Mouse (Mus musculus): Measurements from ENCODE around the gene Gm20547.
A peak's percentile ranks its signal among the peaks of the same experiment; 100 is the strongest.

The Gm20547 gene

DNA sequence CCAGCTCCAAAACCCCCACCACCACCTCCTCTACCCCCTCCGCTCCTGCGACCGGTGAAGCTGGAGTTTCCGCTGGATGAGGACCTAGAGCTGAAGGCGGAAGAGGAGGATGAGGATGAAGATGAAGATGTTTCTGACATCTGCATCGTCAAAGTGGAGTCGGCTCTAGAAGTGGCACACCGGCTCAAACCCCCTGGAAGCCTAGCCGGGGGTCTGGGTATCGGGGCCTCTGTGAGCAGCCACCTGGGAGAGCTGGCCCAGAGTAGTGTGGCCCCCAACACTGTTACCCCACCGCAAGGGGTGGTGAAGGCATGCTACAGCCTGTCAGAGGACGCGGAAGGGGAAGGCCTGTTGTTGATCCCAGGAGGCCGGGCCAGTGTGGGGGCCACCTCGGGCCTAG, 13.9 kb upstream of the Gm20547 start:
- peak; percentile 64 for DNase-seq

DNA sequence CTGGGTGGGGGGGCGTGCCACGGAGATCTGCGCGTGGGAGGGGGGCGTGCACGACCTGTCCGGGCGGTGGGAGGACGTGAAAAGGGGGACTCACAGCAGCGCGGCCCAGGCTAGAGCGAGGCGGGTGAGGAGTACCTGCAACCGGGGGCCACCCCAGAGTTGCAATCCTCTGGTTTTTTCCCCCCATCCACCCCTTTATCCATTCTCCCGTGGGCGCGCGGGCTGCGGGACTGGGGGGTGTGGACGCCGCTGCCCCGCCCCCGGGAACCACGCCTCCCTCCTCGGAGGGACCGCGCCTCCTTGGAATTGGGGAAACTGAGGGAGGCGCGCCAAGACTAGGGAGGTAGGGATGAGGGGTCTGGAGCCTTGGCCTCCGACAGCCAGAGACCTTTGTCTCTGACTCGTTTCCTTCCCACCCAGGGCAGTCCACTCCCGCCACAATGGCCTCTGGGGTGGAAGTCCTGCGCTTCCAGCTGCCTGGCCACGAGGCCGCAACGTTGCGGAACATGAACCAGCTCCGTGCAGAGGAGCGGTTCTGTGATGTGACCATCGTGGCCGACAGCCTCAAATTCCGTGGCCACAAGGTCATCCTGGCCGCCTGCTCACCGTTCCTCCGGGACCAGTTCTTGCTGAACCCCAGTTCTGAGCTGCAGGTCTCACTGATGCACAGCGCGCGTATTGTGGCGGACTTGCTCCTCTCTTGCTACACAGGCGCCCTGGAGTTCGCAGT, 13.1 kb upstream of the Gm20547 start:
- DNase-seq, result peak; percentile 80

DNA sequence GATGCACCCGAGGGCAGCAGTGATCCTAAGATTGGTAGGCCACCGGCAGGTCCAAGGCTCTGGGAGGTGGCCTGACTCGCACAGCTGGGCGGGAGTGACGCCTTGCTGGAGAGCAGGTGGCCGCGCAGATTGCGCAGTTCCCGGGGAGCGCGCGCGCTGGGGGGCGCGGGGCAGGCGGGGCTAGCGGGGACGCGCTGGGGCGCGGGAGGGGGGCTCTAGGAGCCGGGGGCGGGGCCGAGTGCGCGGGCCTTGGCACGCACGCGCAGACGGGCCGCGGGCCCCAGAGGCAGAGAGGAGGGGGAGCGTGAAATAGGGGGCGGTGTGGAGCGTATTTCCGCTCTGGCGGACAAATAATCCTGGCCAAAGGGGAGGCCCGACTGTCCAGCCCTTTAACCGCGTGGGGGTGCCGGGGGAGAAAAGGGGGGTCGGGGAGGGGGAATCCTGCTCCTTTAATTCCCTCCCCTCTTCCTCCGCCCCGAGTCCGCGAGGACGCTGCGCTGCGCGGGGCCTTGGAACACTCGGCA, 12.3 kb upstream of the Gm20547 start:
- DNase-seq, result peak; percentile 93

DNA sequence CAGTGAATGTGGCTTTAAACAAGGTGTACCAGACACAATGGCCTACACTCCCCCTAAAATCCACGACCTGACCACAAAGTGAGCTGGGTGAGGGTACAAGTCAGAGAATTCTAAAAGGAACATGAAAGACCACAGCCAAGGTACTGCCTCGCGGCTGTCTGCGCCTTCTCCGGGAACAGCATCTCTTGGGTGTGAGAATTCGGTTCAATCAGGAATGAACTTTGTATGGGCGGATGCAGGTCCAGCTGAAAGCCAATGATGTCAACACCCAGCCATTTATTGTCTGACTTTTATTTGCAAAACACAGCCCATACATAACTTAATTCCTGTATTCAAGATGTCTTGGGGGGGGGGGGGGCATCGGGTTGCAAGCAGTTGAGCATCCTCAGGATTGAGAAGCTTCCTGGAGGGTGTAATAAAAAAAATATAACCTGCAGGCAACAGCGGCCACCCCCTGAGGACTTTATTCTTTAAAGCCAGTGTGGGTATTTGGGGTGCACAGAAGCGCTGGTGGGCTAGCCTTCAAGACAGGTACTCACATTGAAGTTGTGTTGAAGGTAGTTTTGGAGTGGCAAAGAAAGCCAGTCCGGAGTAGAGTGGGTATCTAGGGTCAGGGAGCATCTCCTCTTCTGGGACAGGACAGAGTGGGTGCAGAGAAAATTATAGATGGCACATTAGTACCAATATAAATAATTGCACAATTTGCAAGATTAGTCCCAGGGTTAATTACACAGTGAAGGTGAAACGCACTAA, 11.4 kb upstream of the Gm20547 start:
- DNase-seq, result no peak

DNA sequence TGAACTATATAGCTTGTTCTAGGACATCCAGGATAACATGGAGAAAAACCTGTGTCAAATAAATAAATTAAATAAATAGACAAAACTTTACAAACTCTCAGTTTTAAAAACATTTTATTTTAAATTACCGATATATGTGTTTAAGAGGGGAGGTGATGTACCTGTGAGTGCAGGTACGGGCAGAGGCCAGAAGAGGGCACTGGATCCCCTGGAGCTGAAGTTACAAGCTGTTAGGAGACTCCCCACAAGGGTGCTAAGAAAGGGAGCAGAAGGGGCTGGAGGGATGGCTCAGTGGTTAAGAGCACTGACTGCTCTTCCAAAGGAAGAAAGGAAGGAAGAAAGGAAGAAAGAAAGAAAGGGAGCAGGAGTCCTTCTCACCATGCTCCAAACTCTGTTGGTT, 9.5 kb upstream of the Gm20547 start:
- no peak for DNase-seq

DNA sequence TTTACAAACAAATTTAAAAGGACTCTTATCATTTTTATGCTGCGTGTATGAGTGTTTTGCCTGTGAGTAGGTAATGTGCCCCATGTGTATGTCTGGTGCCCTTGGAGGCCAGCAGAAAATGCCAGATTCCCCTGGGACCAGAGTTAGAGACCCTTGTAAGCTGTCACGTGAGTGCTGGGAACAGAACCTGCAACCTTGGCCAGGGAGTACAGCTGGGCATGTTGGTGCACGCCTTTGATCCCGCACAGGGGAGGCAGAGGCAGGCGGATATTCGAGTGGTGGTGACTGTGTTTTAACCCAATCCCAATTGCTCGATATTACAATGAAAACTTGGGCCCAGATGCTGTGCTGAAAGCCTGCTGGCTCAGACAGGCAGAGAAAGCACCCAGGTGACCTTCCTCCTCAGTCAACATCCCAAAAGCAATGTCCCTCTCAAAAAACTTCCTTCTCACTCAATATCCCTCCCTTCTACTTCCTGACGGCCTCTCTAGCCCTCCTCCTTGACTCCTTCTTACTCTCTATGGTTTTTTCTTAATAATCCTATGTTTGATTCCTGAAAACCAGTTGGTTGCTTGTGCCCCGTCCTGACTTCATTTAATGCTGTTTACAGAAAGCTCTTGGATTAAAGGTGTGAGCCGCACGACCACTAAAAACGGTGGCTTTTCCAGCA, 8.4 kb upstream of the Gm20547 start:
- no peak for DNase-seq

DNA sequence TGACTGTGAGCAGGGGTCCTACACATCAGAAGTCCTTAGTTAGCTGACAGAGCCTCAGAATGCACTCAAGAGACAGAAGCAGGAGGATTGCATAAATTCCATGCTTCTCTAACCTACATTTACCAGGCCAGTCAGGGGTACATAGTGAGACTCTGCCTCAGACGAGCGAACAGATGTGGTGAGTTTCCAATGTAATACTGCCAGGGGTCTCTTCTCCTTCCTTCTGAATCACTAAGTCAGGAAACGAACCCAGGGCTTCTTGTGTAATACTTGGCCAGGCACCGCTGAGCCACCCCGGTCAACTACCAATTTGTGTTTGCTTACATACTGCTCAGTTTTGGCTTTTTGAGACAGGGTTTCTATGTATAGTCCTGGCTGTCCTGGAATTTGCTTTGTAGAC, 6.1 kb upstream of the Gm20547 start:
- DNase-seq, result no peak

DNA sequence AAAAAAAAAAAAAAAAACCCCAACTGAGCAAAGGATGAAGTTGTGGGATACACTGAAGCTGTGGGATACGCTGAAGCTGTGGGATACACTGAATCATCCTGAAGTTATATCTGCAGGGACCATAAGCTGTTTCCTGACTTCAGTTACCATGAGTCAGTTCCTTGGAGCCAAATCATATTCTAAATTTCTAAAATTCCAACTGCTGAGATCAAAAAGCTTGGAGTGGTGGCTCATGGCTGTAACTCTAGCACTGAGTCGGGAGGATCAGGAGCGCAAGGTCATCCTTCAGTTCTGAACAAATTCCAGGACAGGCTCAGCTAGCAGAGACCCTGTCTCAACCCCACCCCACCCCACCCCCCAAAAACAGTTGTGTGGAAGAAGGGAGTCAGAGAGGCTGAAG, 3.8 kb upstream of the Gm20547 start:
- DNase-seq, result no peak

DNA sequence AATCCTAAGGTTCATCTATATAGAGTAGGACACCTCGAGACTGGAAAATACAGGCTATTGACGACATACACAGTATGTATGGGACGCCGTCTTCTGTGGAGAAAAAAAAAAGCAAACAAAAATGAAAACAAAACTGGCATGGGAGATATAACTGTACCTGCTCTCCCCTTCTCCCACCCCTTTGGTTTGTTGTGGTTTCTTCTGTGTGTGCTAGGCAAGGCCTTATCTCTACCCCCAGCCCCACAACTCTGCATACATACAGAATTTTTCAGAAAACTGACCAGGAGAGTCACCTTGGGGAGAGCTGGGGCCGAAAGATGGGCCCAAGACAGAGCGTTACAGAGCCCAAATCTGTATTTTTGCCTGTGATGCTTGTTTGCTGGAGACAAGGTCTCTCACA, 2.9 kb upstream of the Gm20547 start:
- DNase-seq, result no peak

DNA sequence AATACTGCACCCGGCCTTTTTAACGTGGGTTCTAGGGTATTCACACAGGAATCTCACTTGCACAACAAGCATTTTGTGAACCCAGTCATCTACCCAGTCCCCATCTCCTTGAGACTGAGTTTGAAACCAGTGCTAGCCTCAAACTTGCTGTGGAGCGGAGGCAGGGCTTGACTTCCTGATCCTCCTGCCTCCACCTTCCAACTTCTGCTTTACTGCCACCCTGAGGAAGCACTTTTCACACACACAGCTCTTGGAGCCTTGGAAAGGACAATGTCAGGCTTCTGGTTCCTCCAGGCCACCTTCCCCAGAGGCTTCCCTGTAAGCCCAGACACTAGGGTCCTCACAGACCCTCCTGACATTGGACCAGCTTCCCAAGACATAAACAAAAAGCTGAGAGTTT, 1.5 kb upstream of the Gm20547 start:
- no peak for DNase-seq

DNA sequence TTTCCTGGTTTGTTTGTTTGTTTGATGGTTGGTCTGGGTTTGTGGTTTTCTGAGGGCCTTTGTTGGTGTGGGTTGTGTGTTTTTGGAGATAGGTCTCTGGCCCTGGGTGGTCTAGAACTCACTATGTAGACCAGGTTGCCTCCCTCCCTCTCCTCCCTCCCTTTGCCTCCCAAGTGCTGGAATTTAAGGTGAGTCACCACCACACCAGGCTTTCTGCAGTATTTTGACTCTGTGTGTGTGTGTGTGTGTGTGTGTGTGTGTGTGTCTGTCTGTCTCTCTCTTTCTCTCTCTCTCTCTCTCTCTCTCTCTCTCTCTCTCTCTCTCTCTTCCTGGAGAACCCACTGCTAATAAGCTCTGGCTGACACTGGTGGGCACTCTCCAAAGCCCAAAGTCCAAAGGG, 676 bp downstream of the Gm20547 start:
- no peak for DNase-seq

DNA sequence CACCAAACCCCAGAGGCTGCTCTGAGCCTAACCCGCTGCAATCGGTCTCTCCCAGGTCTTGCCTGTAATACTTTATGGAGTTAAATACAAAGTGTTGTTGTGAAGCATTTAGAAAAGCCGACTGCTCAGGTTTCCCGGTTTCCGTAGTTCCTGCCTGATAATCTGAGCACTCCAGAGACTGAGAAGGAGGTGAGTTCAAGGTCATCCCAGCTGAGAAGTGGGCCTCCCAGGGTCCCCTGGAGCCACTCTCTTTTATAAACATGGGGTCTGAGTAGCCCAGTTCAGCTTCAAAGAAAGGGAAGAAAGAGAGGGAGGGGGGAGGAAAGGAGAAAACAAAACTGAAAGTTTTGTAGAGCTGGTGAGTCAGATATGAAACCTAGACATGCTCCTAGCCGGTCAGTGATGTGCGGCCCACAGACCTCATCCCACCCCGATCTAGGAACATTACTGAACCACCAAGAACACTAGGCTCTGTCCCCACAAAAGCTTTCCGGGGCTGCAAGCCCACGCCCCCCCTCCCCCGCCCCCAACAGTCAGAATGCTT, 2.4 kb downstream of the Gm20547 start, which contains the start of gene Zbtb12:
Zbtb12 (plus strand) TSS at position 148 of the 544 bp plus-strand sequence.
- DNase-seq, result no peak

DNA sequence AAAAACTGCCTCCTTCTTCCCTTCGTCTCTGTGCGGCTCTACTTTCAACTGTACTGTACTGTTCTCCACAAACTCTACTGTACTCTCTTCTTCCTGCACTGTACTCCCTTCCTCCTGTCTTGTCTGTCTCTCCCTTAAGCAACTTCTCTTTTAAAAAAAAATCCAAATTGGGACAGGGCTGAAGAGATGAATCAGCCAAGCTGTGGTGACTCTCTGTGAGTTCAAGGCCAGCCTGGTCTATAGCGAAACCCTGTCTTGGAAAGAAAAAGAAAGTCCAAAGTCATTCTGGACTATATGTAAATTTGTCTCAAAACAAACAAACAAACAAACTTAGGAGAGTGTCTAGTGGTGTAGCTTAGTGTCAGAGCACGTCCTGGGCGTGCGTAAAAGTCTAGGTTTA, 7.5 kb downstream of the Gm20547 start:
- DNase-seq, result no peak

DNA sequence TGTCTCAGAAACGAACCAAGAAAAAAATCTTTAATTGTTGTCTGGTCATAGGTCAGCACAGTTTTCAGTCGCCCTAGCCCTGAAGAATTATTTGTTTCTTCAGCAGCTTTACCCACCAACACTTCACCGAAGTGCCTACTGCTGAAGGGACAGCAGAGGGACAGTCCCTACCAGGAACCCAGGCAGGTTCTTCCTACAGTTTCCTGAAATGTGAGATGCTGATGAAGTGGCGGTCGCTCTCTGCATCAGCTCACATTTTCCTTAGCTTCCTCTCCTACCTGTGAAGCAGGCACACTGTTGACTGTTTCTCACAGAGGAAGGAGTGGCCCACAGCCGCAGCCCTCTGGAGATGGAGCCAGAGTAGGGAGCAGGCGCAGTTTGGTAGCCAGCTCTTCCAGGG, 15.9 kb downstream of the Gm20547 start:
- no peak for DNase-seq

DNA sequence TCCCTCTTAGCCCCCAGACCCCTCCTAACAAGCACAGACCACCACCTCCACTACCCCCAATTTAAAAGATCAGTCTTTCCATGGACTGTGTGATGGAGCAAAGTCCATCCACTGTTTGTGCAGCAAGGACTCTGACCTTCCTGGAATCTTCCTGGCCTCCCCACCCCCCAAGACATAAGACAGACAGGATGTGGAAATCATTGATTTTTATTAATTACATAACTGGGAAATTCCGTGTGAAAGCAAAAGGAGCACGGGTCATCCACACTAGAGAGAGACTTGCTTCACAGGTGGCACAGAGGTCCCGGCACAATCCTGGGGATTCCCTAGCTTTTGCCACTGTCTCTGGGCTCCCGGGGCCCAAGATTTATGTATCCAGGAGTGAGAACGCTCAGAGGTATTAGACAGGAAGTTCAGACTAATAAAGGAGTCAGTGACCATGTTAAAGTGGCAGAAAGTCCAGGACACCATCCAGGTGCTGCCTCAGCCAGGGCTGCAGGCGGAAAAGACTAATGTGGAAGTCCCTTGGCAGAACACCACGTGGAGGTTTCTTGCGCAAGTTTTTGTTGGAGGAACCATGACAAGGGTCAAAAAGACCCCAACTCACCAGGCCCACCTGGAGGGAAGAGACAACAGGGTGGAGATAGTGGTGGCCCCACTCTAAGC, 19.3 kb downstream of the Gm20547 start, which contains the start of gene Cfb:
Cfb (minus strand) TSS at position 103 of the 666 bp plus-strand sequence.
- no peak for DNase-seq

DNA sequence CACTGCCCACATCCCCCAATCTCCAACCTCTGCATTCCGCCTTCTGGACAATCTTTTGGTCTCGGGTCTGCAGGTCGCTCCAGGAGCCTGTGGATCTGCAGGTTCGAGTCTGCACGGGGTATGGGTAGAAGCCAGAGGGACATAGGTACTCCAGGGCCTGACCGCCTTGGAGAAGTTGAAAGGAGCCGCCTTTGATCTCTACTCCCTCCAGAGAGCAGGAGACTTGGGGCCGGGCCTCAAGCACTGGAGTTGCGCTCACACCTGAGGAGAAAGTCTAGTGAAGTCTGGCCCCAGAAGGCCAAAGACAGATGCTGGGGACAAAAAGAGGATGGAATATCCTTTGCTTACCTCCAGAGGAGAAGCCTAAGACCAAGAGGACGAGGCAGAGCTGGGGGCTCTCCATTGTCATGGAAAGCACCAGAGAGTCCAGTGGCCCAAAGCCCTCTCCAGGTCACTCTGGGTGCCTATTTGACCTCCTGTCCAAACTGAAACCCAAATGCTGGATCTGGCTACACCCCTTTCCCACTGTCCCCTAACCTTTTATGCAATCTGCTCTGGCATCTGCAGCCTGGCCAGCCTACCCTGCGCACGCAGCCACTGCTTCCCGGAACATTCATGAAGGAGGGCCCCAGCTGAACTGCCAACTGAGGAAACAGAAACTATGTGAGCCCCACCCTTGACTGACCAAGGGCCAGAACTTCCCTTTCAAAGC, 20.0 kb downstream of the Gm20547 start:
- DNase-seq, result no peak

DNA sequence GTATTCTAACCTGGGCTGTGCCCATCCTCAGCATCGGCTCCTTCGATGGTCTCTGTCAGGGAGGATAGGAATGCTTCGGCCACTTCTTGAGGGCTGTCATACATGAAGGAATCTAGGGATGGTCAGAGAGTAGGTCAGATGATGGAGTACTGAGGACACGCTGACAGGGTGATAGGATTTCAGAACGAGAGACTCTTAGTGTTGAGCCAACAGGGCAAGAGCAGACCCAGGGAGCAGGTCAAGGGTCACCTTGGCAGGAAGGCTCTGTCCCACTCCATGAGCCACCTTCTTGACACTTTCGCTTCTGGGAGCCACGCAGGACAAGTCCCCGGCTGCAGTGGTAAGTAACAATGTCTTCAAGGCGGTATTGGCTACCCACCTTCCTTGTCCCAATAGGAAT, 21.3 kb downstream of the Gm20547 start:
- DNase-seq, result no peak

DNA sequence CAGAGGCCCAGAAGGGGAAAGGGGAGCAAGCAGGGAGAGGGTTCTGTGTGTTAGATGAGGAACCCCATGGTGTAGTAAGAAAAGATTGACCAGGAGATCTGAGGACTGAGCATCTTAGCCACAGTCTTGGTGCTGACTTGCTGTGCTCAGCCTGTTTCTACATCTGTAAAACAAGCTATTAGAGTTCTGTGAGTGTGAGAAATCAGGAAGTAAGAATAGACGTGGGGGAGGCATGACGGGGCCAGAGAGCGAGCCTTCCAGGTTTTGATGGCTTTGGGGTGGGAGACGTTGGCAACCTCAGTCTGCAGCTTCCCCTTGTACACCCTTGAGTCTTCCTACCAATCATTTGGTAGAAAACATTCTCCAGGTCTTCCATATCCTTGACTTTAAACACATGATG, 23.2 kb downstream of the Gm20547 start:
- no peak for DNase-seq

DNA sequence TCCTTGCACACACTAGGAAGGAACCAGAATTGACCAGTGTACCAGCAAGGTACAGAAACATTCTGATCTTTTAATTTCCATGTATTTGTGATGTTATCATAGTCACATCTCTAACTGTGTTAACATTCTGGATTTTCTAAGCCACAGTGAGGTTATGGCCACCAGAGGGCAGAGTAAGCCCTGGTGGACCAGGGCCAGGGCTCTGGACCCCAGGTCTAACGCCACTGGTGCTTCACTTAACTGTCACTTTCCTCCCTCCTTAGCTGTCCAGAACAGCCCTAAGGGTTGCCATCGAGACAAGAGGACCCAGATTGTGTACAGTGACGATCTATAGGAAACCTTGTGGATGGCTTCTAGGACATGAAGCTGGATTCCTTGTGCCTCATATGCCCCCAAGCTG, 26.0 kb downstream of the Gm20547 start:
- no peak for DNase-seq

DNA sequence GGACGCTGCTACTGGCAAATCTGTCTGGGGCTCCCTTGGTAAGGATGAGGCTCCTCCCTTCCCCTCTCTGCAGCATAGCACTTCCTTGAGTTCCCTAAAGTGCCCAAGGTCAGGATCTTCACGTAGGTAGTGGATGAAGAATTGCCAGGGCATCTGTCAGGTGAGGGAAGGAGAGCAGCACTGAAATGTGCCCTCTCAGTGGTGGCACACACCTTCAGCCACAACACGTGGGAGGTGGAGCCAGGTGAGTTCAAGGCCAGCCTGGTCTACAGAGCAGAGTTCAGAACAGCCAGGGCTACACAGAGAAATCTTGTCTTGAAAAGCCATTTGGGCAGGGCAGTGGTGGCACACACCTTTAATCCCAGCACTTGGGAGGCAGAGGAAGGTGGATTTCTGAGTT, 27.1 kb downstream of the Gm20547 start:
- DNase-seq, result no peak

DNA sequence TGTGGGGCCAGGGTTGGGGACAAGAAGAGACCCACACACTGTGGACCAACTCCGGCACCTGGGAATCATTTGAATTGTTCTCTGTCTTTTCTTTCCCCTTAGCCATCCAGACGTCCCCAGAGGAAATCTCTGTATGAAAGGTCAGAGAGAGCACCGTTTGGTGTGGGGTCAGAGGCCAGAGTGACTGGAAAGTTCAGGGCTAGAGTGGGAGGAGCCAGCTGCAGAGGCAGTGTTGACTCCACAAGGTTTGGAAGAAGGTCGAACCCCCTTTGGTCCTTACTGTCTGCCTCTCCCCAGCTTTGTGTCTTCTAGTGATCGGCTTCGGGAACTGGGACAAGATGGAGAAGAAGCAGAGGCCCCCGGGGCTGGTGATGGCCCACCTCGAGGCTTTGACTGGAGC, 28.3 kb downstream of the Gm20547 start:
- no peak for DNase-seq

DNA sequence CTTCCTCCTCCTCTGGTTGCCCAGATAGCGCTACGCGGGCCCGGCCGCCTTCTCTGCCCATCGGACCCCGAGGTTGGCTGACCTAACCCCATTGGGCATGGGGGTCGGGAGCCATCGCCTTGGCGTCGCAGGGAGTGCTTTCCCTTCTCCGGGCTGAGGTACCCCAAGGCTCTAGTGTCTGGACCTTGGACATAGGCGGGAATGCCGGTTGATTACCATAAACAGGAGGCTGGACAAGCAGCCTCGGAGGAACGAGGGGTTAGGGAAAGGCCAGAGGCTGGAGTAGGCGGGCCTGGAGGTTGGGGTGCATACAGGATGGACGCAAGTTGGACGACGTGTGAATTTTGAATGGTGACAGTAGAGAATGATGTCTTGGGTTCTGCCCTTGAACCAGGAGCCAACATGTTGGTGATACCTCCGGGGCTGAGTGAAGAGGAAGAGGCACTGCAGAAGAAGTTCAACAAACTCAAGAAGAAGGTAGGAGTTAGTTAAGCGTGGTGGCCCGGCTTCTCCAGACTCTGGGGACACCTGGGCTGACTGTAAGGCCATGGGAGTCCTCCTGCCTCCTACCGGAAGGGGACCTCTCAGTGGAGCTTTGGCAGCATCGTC, 31.2 kb downstream of the Gm20547 start:
- DNase-seq, result no peak
